Mouse (Mus musculus): ENCODE data around the gene Hoxa5. TPM values are rescaled to one million over a fixed set of nuclear protein-coding genes. Genes with fewer than 3 reads are reported as not detected.

Gene Hoxa5
- total and polyA plus RNA-seq, 3 experiments, result 0.83 to 4.1 (median 1.5) TPM

DNA sequence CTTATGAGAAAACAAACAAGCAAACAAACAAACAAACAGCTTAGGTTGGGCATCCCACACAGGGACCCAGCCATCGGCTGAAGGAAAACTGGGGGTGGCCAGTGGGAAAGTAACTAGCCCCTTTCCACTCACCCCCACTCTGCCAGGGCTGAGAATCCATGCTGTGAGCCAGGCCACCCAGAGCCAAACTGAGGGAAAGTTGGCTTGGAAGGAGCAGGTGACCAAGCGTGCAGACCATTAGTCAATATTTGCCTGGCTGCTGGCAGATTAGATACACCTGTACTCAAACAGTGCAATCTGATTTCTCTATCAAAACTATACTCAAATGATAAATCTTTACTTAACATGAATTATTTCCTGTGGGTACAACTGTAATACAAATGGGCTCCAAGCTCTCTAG lies 22.4 kb downstream of the Hoxa5 start:
- DNase-seq (ENCODE audit: extremely low read depth), result no peak
- Histone ChIP-seq H3K4me2 (ENCODE audit: insufficient read depth, low read depth, poor library complexity, severe bottlenecking) (no peak overlapping the region), H3K27me3 (replicated peaks) (no peaks in the 10 kb centered on the region), H3K9ac (ENCODE audit: insufficient read depth, low read depth) (no peak overlapping the region), H3K4me1 (ENCODE audit: control insufficient read depth in 1 of 2, insufficient read depth in 2 of 2) (no peaks in the 10 kb centered on the region), H3K36me3 (replicated peaks in 1 of 2; ENCODE audit: control insufficient read depth in 1 of 2, insufficient read depth in 1 of 2, low read length in 1 of 2) (no peaks in the 10 kb centered on the region), H3K79me2 (replicated peaks; ENCODE audit: control insufficient read depth, extremely low read depth, insufficient read depth, poor library complexity, severe bottlenecking) (no peaks in the 10 kb centered on the region), H3K4me3 (replicated peaks in 1 of 3; ENCODE audit: low read depth in 2 of 3, low read length in 2 of 3, poor library complexity in 1 of 3) (no peak overlapping the region), H3K27ac (ENCODE audit: insufficient read depth, low read depth) (no peak overlapping the region), H3K9me3 (replicated peaks; ENCODE audit: low read length) (no peaks in the 10 kb centered on the region)
- in situ Hi-C loops (cut with MboI; ENCODE audit: low pct_ligation_motif_present, low pct_unique_long_range_greater_than_20kb, low sequenced_read_pairs) (no loop called here), dilution Hi-C loops (cut with MboI; ENCODE audit: extremely low pct_ligation_motif_present, extremely low pct_unique_long_range_greater_than_20kb, low sequenced_read_pairs) (no loop called here)
- TF ChIP-seq MAFK (IDR thresholded peaks at IDR 0.05; ENCODE audit: insufficient replicate concordance, low read length), result no peak
- no peak for TF ChIP-seq MAX (IDR thresholded peaks at IDR 0.05; ENCODE audit: low read length)
- TF ChIP-seq ZKSCAN1 (IDR thresholded peaks at IDR 0.05; ENCODE audit: borderline replicate concordance, low read depth, low read length), result no peak
- TF ChIP-seq PAX5 (IDR thresholded peaks at IDR 0.05; ENCODE audit: low read length), result no peak
- TF ChIP-seq SMC3 (IDR thresholded peaks at IDR 0.05; ENCODE audit: low read depth, low read length), result no peak
- TF ChIP-seq MYC (IDR thresholded peaks at IDR 0.05; ENCODE audit: low read depth, low read length), result no peak
- TF ChIP-seq CTCF (conservative IDR thresholded peaks at IDR 0.05 in 1 of 2, IDR thresholded peaks at IDR 0.05 in 1 of 2; ENCODE audit: low read depth in 2 of 2, low read length in 2 of 2), result no peak
- TF ChIP-seq POLR2A (IDR thresholded peaks at IDR 0.05; ENCODE audit: low read depth, low read length), result no peak
- no peak for TF ChIP-seq ZNF384 (IDR thresholded peaks at IDR 0.05; ENCODE audit: low read depth, low read length)
- TF ChIP-seq EP300 (IDR thresholded peaks at IDR 0.05; ENCODE audit: low read length), result no peak
- TF ChIP-seq MXI1 (IDR thresholded peaks at IDR 0.05; ENCODE audit: low read depth, low read length), result no peak
- no peak for TF ChIP-seq KAT2A (IDR thresholded peaks at IDR 0.05; ENCODE audit: insufficient replicate concordance, low read length)
- TF ChIP-seq HCFC1 (IDR thresholded peaks at IDR 0.05; ENCODE audit: low read depth, low read length), result no peak
- TF ChIP-seq IRF4 (IDR thresholded peaks at IDR 0.05; ENCODE audit: low read depth, low read length), result no peak

DNA sequence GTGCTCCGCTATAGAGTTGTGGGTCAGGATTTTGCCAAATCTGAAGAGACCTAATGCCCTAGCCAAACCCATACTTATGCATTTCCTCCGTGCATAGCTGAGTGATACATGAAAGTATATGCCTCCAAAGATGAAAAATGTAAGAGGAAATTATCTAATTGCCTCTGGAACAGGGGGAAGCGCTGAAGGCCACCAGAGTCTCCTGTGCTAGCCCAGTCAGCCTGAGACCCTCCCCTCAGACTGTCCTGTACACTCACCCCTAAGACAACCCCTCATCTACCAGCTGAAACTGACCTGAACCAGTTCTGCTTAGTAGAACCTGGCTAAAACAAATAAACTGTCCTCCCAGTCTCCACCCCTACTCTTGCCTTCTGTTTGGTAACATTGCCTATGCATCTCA lies 23.7 kb downstream of the Hoxa5 start:
- Histone ChIP-seq H3K36me3 (replicated peaks in 1 of 2; ENCODE audit: control insufficient read depth in 1 of 2, insufficient read depth in 1 of 2, low read length in 1 of 2) (no peaks in the 10 kb centered on the region), H3K9me3 (replicated peaks; ENCODE audit: low read length) (no peaks in the 10 kb centered on the region), H3K79me2 (replicated peaks; ENCODE audit: control insufficient read depth, extremely low read depth, insufficient read depth, poor library complexity, severe bottlenecking) (no peaks in the 10 kb centered on the region), H3K4me1 (ENCODE audit: control insufficient read depth in 1 of 2, insufficient read depth in 2 of 2) (no peaks in the 10 kb centered on the region), H3K27me3 (replicated peaks) (no peaks in the 10 kb centered on the region), H3K9ac (ENCODE audit: insufficient read depth, low read depth) (no peak overlapping the region), H3K4me3 (replicated peaks in 1 of 3; ENCODE audit: low read depth in 2 of 3, low read length in 2 of 3, poor library complexity in 1 of 3) (no peak overlapping the region), H3K27ac (ENCODE audit: insufficient read depth, low read depth) (no peak overlapping the region), H3K4me2 (ENCODE audit: insufficient read depth, low read depth, poor library complexity, severe bottlenecking) (no peak overlapping the region)
- dilution Hi-C loops (cut with MboI; ENCODE audit: extremely low pct_ligation_motif_present, extremely low pct_unique_long_range_greater_than_20kb, low sequenced_read_pairs), result no loop called here
- no peak for TF ChIP-seq ZNF384 (IDR thresholded peaks at IDR 0.05; ENCODE audit: low read depth, low read length)
- no peak for TF ChIP-seq CHD2 (IDR thresholded peaks at IDR 0.05; ENCODE audit: low read length)
- TF ChIP-seq SIN3A (IDR thresholded peaks at IDR 0.05; ENCODE audit: low read length), result no peak
- TF ChIP-seq MAX (IDR thresholded peaks at IDR 0.05; ENCODE audit: low read length), result no peak
- TF ChIP-seq TCF12 (IDR thresholded peaks at IDR 0.05; ENCODE audit: low read depth, low read length), result no peak
- no peak for TF ChIP-seq GABPA (IDR thresholded peaks at IDR 0.05; ENCODE audit: insufficient replicate concordance, low read depth, low read length)
- TF ChIP-seq HCFC1 (IDR thresholded peaks at IDR 0.05; ENCODE audit: low read depth, low read length), result no peak
- TF ChIP-seq IRF4 (IDR thresholded peaks at IDR 0.05; ENCODE audit: low read depth, low read length), result no peak
- no peak for TF ChIP-seq RAD21 (IDR thresholded peaks at IDR 0.05; ENCODE audit: low read depth, low read length)
- TF ChIP-seq KAT2A (IDR thresholded peaks at IDR 0.05; ENCODE audit: insufficient replicate concordance, low read length), result no peak
- no peak for TF ChIP-seq NELFE (IDR thresholded peaks at IDR 0.05; ENCODE audit: low read depth, low read length)
- no peak for TF ChIP-seq TBP (conservative IDR thresholded peaks at IDR 0.05; ENCODE audit: low read depth, low read length)
- no peak for DNase-seq (ENCODE audit: extremely low read depth)
- in situ Hi-C loops (cut with MboI; ENCODE audit: low pct_ligation_motif_present, low pct_unique_long_range_greater_than_20kb, low sequenced_read_pairs), result no loop called here
